Mouse (Mus musculus): ENCODE data around the gene Gm7030.
"Not testable (repeated sequence)": the region's sequence is repeated elsewhere in the genome, so short reads cannot be mapped to it uniquely, and the experiment has no call there.

Gene Gm7030

DNA sequence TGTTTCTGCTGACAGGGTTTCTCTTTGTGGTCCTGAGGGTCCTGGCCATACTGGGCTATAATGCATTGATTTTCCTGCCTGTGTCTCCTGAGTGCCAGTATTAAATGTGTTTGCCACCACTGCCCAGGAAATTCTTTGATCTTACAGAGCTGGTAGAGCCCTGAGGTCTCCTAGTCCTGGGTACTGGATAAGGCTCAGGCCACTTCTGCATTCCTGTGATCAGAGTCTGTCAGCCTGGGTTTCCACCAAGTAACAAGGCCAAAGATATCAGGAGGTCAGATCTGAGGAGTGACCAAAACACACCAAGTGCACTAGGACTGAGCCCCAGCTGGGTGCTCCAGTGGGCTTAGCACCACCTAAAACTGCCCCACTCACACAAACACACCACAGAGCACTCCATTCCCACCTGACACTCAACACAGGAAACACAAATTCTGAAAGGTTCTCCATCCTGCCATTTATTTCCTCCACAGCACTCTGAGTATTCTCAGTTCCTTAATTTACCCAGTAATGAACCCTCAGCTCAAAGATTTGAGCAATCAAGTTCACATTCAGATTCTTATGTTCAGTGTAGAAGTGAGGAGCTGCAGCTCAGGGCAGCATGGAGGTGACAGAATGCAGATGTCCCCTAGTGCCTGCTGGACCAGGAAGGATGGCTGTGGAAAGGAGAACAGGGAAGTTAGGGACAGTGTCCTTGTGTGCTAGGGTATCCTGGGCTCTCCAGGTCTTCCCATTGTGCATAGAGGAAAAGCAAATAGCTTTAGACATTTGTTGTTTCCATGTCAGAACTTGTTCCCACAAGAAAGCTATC is 6.4 kb upstream of the Gm7030 start:
- DNase-seq (ENCODE audit: low read depth, low spot score): not testable (repeated sequence)

DNA sequence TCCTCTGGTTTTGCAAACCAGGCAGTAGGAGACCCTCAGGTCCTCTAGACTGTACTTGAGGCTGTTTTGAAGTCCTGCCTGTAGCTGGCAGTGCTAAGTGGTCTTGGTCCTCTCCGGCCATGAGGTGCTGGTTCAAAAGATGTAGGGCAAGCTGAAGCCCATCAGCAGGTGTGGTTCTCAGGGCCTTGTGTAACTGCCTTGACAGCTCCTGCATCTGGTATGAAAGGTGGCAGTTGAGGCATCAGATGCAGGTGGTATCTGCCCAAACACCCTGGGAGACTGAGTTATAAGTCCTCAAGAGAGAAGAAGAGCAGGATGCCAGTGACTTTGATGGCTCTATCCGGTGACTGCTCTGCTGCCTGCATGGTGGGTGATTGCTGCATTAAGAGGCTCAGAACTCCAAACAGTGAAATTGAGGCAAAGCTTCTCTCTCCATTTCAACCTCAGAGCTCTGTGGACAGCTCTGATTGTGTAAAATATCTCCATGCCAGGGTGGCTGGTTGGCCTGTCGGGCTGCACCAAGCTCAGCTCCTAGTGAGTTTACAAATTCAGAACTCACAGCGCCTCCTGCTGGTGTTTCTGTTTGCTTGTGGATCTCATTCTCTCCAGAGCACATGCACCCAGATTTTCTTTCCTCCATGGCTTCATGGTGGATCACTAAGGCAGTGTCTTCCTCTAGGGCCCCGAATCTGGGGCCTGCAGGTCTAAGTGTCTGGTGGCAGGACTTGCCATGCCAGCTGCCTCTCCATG is 2.5 kb upstream of the Gm7030 start:
- DNase-seq (ENCODE audit: low read depth, low spot score): no peak

DNA sequence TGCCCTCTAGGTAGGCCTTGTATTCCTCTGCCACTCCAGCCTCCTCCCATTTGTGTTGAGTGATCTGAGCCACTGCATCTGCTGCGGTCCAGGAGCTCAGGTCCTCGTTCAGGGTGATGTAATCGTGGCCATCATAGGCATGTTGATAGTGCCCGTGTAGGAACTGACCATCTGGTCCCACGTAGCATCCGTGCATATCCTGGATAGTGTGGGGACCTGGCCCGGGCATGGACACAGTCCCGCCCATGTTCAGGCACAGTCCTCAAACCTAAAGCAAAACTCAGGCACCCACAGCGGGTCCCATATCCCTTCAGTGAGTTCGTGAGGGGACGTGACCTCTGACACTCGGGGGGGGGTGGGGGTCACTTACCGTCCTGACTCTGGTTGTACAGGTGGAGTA is 700 bp downstream of the Gm7030 start:
- DNase-seq (ENCODE audit: low read depth, low spot score): not testable (repeated sequence)

DNA sequence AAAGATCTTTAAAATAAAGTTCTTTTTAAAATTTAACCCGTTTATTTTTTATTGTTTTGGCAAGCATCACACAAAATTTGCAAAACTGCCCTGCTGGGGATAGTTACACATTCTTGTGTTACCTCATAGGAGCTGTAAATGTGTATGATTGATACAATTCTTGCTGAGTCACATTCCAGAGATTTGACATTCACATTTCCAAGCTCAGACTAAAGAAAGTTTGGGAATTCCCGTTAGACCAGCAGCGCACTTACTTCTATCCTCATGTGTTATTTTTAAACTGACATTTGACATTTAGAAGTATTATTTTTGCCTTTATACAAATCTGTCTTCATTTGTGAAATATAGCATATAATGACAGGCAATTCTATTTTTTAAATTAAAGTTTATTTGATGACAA is 5.1 kb downstream of the Gm7030 start:
- not testable (repeated sequence) for DNase-seq (ENCODE audit: low read depth, low spot score)

DNA sequence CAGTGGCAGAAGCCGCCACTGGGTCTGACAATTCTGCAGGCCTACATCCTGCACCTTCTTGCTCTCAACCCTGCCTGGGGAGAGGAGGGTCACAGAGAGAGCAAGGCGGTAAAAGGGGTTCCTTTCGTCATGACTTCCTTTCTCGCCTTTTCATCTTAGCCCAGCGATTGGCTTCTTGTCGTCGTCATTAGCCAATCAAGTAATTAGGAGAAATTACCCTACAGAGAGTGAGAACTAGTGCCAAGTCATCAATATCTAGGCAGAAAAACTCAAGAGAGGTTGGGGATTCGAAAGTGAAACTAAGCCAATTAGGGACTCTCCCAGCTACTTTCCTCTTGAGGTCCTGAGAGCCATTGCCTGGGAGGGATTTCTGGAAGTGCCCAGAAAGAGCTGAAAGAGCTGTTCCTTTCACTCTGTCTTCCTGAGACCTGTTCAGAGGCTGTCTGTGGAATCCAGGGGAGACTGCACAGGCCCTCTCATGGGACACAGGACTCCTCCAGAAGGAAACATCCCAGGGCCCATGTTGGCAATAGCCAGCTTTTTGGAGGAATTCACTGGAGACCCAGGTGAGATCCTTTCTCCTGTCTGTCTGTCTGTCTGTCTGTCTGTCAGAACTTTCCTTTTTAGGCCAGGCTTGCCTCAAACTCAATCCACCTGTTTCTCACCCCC is 7.7 kb downstream of the Gm7030 start, which contains the start of gene Gm19684:
Gm19684 (plus strand) TSS at position 327 of the 669 bp plus-strand sequence.
- peak; percentile 41 for DNase-seq (ENCODE audit: low read depth, low spot score)

DNA sequence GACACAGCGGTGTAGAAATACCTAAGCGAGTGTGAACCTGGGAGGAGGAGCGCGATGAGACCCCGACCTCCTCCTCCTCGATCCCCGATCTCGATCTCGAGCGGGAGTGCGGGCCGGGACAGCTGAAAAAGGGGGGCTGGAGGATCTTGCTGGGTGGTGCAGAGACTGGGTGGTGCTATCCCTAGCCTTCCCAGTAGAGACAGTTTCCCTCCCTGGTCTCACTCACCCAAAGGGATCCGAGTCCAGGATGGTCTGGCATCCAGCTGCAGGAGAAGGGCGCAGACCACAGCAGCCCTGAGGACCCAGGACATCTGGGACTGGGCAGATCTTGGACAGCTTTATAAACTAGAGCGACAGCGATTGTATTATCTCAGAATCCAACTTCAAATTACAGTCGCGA is 8.4 kb downstream of the Gm7030 start:
- DNase-seq (ENCODE audit: low read depth, low spot score): not testable (repeated sequence)

DNA sequence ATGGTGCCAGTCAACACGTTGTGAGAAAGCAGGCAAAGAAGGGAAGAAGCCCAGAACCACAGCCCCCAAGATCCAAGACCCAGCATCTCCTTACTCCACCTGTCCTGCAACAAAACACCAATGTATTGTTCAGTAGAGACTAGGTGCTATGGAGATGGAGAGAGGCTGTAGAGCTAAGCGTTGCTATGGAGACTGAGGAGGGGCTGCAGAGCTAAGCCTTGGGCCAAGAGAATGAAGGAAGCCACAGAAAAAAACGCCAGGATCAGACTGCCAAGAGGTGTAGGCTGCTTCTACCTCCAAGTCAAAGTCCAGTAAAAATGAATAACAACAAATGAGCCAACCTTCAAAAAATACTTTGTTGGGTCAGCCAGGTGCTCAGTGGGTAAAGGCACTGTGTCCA is 12.7 kb downstream of the Gm7030 start:
- DNase-seq (ENCODE audit: low read depth, low spot score): not testable (repeated sequence)

DNA sequence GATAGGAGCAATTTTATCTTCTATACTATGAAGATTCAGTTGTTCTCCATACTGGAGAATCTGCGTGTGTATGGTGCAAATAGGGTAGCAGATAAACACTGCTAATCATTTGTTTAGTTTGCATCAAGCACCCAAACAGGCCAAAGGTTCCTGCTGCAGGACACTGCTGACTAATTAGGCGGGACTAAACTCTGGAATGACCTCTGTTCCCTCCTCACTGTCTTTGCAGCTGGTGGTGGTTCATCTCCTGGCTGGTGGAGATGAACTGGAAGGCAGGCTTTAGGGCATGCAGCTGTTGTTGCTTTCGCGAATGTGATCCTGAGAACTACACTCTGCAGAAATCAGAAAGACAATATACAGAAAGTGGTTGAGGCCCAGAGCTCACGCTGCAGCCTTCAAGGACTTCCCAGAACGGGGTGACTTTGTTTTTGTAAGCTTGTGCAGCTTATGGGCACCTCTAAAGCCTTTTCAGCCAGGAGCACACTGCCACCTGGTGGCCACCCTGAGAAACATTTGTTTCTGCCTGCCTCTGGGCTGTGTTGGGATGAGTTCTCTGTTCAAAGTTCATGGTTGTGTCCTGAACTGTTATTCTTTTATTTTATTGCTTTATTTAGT is 15.1 kb downstream of the Gm7030 start:
- DNase-seq (ENCODE audit: low read depth, low spot score): not testable (repeated sequence)

DNA sequence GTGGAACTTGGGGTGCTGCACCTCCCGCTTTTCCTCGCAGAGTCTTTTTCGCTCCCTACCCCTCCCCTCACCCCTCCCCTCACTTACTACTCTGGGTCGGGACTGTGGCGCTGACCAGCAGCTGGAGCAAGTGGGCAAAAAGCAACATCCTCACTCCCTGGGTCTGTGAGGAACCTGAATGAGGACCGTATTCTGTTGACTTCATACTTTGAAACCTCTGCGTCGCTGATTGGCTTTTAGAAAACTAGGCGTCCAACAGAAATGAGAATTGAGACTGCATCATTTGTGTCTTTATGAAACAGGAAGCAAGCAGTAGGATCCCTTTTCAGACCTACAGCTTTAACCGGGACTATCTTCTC is 17.7 kb downstream of the Gm7030 start:
- peak; percentile 31 for DNase-seq (ENCODE audit: low read depth, low spot score)

DNA sequence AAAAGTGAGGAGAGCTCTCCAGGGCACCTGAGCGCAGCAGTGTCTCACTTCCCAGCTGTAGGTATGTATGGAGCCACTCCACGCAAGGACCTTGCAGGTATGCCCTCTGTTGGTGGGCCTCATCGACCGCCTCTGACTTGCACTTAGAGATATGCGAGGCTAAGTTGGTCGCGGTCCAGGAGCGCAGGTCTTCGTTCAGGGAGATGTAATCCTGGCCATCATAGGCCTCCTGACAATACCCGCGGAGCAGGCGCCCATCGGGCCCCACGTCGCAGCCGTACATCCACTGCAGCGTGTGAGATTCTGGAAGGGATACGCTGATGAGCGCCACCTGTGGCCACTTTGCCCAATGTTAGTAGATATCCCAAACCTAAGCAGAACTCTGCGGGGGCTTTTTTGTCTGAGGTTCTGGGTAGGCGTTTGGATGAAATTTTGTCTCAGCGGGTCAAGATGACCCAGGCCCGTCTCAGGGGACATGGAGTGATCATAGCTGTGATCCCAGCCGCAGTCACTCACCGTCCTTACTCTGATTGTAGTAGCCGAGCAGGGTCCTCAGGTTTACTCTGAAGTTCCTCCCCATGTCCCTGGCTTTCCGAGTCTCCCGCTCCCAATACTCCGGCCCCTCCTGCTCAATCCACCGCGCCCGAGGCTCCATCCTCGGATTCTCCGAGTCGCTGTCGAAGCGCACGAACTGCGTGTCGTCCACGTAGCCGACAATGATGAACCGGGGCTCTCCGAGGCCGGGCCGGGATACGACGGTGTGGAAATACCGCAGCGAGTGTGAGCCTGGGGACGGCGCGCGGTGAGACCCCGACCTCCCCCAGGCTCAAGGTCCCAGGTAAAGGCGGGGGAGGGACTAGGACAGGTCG is 18.4 kb downstream of the Gm7030 start:
- not testable (repeated sequence) for DNase-seq (ENCODE audit: low read depth, low spot score)

DNA sequence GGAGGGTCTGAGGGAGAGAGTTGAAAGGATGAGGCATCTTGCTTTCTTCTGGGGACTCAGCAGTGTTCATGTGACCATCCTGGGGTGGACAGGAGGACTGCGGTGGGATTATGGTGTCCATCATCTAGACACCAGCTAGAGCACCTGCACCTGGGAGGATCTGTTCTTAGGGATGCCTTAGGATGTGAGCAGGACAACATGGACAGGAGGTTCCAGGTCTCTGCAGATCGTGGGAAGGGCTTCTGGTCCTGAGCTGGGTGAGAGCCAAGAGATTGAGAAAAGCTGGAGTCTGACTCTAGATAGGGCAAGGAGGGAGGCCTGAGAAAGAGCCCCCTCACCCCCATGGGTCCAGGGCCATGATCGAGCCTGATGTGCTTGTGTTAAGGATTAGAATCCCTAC is 19.1 kb downstream of the Gm7030 start:
- DNase-seq (ENCODE audit: low read depth, low spot score): not testable (repeated sequence)

DNA sequence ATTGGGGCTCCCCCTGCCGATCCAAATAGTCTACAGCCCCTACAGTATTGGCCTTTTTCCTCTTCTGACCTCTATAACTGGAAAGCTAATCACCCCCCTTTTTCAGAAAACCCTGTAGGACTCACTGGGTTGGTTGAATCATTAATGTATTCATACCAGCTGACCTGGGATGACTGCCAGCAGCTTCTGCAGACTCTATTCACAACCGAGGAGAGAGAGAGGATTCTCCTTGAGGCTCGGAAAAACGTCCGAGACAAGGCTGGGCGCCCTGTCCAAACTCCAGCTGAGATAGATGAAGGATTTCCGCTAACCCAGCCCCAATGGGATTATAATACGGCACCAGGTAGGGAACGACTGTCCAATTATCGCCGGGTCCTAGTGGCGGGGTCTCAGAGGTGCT is 27.1 kb downstream of the Gm7030 start:
- not testable (repeated sequence) for DNase-seq (ENCODE audit: low read depth, low spot score)

DNA sequence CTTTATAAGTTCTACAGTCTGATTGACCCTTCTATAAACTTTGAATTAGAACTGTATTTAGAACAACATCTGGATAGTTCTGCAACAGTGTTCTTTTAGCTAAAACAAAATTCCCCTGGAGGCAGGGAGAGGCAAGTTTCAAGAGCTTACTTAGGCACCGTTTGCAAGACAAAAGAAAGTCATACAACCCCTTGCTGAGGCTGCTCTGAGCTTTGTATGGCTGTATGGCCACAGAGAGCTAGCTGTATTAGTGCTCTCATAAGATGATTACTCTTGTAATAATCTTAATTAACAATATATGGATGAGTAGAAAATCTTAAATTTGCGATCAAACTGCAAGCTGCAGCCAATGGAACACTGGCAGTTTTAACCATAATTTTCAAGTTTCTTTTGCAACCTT is 29.6 kb downstream of the Gm7030 start:
- DNase-seq (ENCODE audit: low read depth, low spot score): not testable (repeated sequence)

DNA sequence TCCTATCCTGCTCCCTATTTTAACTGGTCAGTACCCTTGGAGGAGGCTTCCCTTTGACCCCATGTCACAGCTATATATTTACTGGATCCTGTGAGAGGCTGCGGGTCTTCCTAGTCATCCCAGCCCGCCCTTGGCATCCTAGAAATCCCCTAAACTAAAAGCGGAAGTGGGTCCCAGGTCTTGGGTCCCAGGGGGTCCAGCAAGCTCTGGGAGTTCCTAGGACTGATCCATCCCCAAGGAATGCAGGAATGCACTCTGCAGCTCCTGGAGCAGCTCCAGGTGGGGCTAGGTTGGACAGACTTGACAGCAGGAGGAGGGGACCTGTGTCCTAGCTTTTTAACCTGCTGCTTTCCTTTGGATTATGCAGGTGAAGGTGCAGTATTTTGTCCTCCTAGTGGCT is 35.3 kb downstream of the Gm7030 start:
- no peak for DNase-seq (ENCODE audit: low read depth, low spot score)

DNA sequence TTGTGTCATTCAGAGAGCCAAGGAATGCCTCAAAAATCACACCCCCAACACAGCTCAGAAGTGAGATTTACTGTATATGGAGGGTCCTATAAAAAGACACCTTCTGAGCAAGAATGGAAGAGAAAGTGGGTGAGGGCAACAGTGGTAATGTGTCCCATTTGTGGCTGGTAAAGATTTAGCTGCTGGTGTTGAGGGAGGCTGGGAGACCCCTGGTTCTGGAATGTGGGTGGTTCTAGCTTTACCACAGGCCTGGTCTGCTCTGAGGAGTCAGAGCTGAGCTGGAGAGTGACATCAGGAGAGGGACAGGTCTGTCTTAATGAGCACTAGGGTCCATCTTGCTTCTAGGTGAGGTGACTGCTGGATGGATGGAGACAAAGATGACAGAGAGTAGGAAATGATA is 36.7 kb downstream of the Gm7030 start:
- not testable (repeated sequence) for DNase-seq (ENCODE audit: low read depth, low spot score)

DNA sequence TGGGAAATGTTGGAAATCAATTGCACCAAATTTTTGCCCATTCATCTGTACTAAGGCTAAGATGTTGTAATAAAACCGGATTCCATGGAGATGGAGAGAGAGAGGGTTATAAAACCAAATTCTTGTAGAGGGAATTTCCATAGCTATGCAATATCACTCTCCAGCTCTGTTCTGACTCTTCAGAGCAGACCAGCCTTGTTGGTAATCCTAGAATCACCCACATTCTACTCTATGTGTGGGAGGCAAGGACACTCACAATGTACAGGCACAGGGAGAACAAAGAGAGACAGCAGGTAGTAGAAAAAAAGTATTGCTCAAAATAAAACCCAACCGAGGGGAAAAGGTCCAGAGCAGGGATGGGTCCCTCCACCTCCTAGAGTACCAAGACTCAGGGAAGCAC is 37.3 kb downstream of the Gm7030 start:
- DNase-seq (ENCODE audit: low read depth, low spot score): not testable (repeated sequence)

DNA sequence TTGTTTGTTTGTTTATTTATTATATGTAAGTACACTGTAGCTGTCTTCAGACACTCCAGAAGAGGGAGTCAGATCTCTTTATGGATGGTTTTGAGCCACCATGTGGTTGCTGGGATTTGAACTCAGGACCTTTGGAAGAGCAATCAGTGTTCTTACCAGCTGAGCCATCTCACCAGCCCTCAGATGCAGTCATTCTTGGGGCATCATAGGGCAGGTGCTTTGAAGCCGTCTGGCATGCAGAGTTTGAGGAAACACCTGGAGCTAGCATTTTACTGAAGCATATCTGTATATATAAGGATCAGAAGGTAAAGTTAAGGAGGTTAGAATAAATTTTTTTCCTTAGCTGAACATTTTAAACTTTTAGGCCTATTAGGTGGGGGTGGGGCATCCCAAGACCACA is 43.2 kb downstream of the Gm7030 start:
- not testable (repeated sequence) for DNase-seq (ENCODE audit: low read depth, low spot score)

DNA sequence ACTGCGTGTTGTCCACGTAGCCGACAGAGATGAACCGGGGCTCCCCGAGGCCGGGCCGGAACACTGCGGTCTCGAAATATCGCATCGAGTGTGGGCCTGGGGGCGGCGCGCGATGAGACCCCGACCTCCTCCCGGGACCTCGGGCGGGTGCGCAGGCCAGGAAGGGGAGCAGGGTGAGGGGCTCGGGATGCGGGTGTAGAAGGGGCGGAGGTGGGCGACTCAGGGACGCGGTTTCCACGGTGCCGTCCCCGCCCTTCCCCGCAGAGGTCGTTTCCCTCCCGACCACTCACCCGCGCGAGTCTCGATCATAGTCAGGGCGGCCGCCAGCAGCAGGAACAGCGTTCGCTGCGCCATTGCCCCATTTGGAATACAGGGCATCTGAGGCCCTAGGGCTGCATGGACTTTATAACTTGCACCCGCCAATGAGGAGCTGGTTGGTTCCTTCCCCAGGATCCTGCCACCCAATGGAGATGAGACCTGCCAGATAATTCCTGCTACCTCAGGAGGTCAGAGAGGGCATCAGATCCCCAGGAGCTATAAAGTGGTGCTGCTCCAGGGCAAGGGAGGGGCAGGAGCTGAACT is 45.3 kb downstream of the Gm7030 start:
- DNase-seq (ENCODE audit: low read depth, low spot score): no peak

DNA sequence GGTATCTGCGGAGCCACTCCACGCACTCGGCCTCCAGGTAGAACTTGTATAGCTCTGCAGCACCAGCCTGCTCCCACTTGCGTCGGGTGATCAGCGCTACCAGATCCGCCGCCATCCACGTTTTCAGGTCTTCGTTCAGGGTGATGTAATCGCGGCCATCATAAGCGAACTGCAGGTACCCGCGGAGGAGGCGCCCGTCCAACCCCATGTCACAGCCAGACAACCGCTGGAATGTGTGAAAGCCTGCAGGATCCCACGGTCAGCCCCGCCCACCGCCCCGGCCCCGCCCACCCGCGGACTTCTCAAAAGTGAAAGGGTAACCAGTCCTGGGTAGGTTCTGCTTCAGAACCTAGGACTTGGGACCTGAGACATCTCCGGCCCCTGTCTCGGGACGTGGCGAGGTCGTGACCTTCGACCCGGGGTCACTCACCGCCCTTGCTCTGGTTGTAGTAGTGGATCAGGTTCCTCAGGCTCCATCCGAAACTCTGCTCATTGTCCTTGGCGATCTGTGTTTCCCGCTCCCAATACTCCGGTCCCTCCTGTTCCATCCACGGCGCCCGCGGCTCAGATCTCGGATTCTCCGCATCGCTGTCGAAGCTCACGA is 45.9 kb downstream of the Gm7030 start:
- DNase-seq (ENCODE audit: low read depth, low spot score): no peak

Measured in telencephalon, adult 2 months (tissue).